Mouse (Mus musculus) NIH3T3 (cell line): Measurements from ENCODE around the gene Pdk2.

ENCODE experiments used
- DNase-seq: peaks from one replicate; pipeline ENCODE4 v3.0.0-alpha.2; 2012; ENCODE audit warnings: low read depth

The Pdk2 gene

DNA sequence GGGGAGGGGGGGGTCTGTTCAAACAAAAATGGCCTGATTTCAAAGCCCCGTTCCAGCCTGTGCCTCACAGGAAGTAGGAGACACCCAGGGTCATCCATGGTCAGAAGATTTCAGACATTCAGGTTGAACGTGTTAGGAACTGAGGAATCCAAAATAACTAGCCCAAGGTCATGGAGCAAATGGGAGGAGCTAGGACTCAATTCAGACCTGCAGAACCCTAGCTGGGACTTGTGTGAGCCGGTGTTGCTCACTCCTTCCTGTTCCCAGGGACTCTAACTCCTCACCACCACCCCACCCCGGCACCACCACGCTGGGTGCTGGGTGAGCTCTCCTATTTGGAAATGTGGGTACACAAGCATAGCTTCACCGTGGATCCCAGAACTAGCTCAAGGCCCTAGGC, 53.8 kb downstream of the Pdk2 start:
- no peak for DNase-seq

- DNase-seq: no peak
Observed at GRCm38 (mm10) chr11:94986435-94986834, 54.7 kb downstream of the Pdk2 start.

GRCm38 (mm10) chr11:94985822-94986221, 55.3 kb downstream of the Pdk2 start:
- no peak for DNase-seq

GRCm38 (mm10) chr11:94985140-94985539, 56.0 kb downstream of the Pdk2 start:
- DNase-seq: peak; percentile 38

- no peak for DNase-seq
Observed at GRCm38 (mm10) chr11:94979462-94980179, 61.5 kb downstream of the Pdk2 start.

GRCm38 (mm10) chr11:94978947-94979346, 62.2 kb downstream of the Pdk2 start:
- peak; percentile 99 for DNase-seq

GRCm38 (mm10) chr11:94978178-94978915, 62.8 kb downstream of the Pdk2 start:
- DNase-seq: no peak
